Mouse (Mus musculus) hindbrain, embryonic 14.5 days (tissue): ENCODE measurements around the gene Dpp6. TPM values are rescaled to one million over a fixed set of nuclear protein-coding genes. Genes with fewer than 3 reads are reported as not detected.

Experiments used
- ATAC-seq: fragments of 200-750 bp; cut with Nextera tagmentation; 2 replicates; pipeline ENCODE4 v1.8.0; 2017; ENCODE audit warnings: moderate number of reproducible peaks, mild to moderate bottlenecking, moderate TSS enrichment, moderate library complexity; ENCODE audit not compliant: low FRiP score
- DNase-seq: peaks from one replicate; pipeline ENCODE4 v3.0.0-alpha.2; 2015; ENCODE audit warnings: low spot score
- H3K27ac ChIP-seq: fragments of 300-500 bp; sonication (generic); 2 replicates; pipeline ENCODE4 v1.5.1; 2014; ENCODE audit warnings: mild to moderate bottlenecking, moderate library complexity
- H3K27me3 ChIP-seq: fragments of 300-500 bp; sonication (generic); 2 replicates; pipeline ENCODE4 v1.6.1; 2014; ENCODE audit warnings: mild to moderate bottlenecking, low read length, mixed read lengths; ENCODE audit not compliant: control insufficient read depth, insufficient read depth
- H3K36me3 ChIP-seq: fragments of 300-500 bp; sonication (generic); replicated peaks from 2 replicates; pipeline ENCODE4 v1.6.1; 2014; ENCODE audit not compliant: control insufficient read depth, insufficient read depth
- H3K4me1 ChIP-seq: fragments of 300-500 bp; sonication (generic); replicated peaks from 2 replicates; pipeline ENCODE4 v1.6.1; 2014; ENCODE audit warnings: antibody characterized with exemption, low read length, mixed read lengths; ENCODE audit not compliant: control insufficient read depth, insufficient read depth
- H3K4me2 ChIP-seq: fragments of 300-500 bp; sonication (generic); replicated peaks from 2 replicates; pipeline ENCODE4 v1.6.1; 2014; ENCODE audit warnings: mild to moderate bottlenecking, moderate library complexity
- H3K4me3 ChIP-seq: fragments of 300-500 bp; sonication (generic); replicated peaks from 2 replicates; pipeline ENCODE4 v1.5.1; 2014; ENCODE audit warnings: mild to moderate bottlenecking, low read length
- H3K9ac ChIP-seq: fragments of 300-500 bp; sonication (generic); 2 replicates; pipeline ENCODE4 v1.6.1; 2014
- H3K9me3 ChIP-seq: fragments of 300-500 bp; sonication (generic); 2 replicates; pipeline ENCODE4 v1.6.1; 2016; ENCODE audit warnings: low read length; ENCODE audit not compliant: control insufficient read depth
- WGBS: fragments of 180-500 bp; shearing (Covaris S2); extraction: QIAGEN DNeasy Blood & Tissue Kit; methylation state at CpG from one replicate; pipeline ENCODE4 v1.1.7; 2014; 5-methylcytosine and 5-hydroxymethylcytosine counted together
- polyA plus RNA-seq: library from polyadenylated mRNA; unstranded; fragments of >200 nt; fragmentation: Nextera tagmentation; extraction: Ambion mirVana; gene quantifications from 2 replicates; pipeline ENCODE4 v1.2.1, GENCODE M21; 2014

Dpp6 gene
- polyA plus RNA-seq, 1 experiment from 2014 or later: 86.7 TPM

DNA sequence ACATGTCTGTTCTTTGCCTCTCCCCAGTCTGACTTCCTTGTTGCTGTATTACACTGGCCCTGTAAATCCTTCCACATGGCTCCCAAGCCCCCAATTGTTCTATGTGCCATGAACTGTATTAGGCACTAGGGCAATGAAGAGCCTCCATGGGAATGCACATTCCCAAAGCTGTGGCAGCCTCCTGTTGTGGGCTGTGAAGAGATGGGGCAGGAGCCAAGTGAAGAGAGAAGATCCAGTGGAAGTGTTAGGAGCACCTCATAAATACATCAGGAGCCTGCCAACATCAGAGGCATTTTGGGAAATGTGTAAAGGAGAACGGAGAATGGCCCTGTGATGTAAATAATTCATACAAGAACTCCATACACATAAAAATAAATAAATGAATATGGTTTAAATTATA, 824.9 kb downstream of the Dpp6 start:
- Histone ChIP-seq H3K27ac (no peak overlapping the region), H3K4me3 (no peak overlapping the region), H3K9ac (no peak overlapping the region), H3K4me2 (no peak overlapping the region), H3K9me3 (no peaks in the 10 kb centered on the region), H3K27me3 (no peaks in the 10 kb centered on the region), H3K36me3 (0 out of 2 replicates have a peak, but pooled peaks cover 6% of the 10 kb centered on the region), H3K4me1 (no peaks in the 10 kb centered on the region)
- DNase-seq (no peak), ATAC-seq (no peak)
- 93% methylated on average over 1 of the region's 1 CpGs for WGBS

DNA sequence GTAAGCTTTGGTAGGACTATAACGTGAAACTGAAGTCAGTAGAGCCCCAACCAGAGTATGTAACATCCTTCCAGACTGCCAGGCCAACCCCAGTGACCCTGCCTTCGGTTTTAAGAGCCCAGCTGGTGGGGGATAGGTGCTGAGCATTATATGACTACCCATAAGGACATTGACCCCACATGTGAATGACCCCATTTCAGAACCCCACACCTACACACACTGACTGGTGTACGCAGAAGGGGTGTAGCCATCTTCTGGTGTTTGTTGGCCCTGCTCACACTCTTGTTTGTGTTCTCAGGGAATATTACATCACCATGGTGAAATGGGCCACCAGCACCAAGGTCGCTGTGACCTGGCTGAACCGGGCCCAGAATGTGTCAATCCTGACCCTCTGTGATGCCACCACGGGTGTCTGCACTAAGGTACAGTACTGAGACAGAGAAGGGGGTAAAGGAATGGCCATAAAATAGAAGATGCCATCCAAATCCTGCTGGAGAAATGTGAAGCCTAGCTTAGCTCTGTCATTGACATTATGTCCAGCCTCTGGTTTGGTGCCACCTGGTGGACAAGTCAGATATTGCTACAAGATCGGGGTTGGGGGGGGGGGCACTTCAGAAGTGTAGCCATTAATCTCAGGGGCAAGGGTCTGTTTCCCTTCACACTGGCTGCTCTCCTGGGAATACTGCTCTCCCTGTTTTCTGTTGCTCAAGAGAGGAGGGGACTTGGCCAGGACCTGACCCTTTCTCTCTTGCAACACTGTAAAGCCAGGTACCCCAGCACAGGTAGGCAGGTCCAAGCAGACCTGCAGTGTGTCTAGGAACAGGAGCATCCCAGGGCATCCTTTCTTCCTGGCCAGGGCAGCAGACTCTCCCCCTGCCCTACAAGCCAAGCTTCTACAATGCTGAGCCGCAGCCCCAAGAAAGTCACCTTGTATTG, 835.1 kb downstream of the Dpp6 start:
- H3K4me1 ChIP-seq: no peaks in the 10 kb centered on the region
- ATAC-seq (peak; percentile 62; the same call in 1 of the 2 replicates), DNase-seq (peak; percentile 75)
- H3K4me3 ChIP-seq: no peak overlapping the region
- peaks cover 12% of the 10 kb centered on the region; the same call in 1 of the 2 replicates for H3K36me3 ChIP-seq
- H3K27ac ChIP-seq: no peak overlapping the region
- no peaks in the 10 kb centered on the region for H3K27me3 ChIP-seq
- H3K9ac ChIP-seq: no peak overlapping the region
- no peak overlapping the region for H3K4me2 ChIP-seq
- 61% methylated on average over 8 of the region's 8 CpGs for WGBS
- H3K9me3 ChIP-seq: no peaks in the 10 kb centered on the region

DNA sequence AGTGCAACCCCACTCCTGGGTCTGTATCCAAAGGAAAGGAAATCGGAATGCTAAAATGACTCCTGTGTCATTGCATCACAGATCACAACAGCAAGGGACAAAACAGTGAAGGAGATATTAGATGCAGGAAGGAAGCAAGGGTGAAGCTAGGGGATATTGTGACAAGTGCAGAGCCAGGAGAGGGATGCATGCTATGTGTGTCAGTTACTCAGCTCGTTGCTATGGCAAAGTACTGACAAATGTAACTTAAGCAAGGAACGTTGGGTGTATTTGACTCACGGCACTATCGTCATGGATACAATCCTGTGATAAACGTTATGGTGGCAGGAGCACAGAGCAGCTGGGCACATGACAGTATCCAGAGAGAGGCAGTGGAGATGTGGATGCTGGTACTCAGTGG, 839.1 kb downstream of the Dpp6 start:
- Histone ChIP-seq H3K9me3 (no peaks in the 10 kb centered on the region), H3K27me3 (no peaks in the 10 kb centered on the region), H3K4me2 (no peak overlapping the region), H3K9ac (no peak overlapping the region), H3K4me1 (no peaks in the 10 kb centered on the region), H3K36me3 (peaks cover 12% of the 10 kb centered on the region; the same call in 1 of the 2 replicates), H3K4me3 (no peak overlapping the region), H3K27ac (no peak overlapping the region)
- no peak for DNase-seq
- WGBS: 56% methylated on average over 6 of the region's 6 CpGs
- no peak for ATAC-seq

DNA sequence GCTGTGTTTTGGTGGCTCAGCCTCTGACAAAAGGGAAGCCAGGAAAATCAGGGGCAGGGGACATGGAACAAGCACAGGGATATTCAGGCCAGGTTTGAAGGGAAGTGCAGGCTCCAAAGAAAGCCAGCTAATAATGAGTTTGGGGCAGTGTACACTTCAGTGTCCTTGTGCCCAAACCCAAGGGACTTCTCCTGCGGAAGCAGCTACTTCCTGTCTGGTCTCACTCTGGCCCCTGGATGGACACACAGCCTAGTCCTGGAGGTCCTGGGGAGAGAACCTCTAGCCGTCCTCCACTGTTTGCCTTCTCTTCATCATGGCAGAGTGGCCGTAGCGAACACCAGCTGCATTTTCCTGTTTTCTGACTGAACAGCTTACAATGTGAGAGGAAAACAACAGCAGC, 840.7 kb downstream of the Dpp6 start:
- H3K27me3 ChIP-seq: no peaks in the 10 kb centered on the region
- H3K9me3 ChIP-seq: no peaks in the 10 kb centered on the region
- 82% methylated on average over 4 of the region's 4 CpGs for WGBS
- H3K4me1 ChIP-seq: no peaks in the 10 kb centered on the region
- no peak overlapping the region for H3K9ac ChIP-seq
- no peak for DNase-seq
- H3K36me3 ChIP-seq: peaks cover 13% of the 10 kb centered on the region
- H3K4me3 ChIP-seq: no peak overlapping the region
- ATAC-seq: no peak
- H3K4me2 ChIP-seq: no peak overlapping the region
- no peak overlapping the region for H3K27ac ChIP-seq

GRCm38 (mm10) chr5:27658165-27658564, 841.2 kb downstream of the Dpp6 start:
- H3K9me3 ChIP-seq: no peaks in the 10 kb centered on the region
- H3K36me3 ChIP-seq: peaks cover 16% of the 10 kb centered on the region
- H3K4me3 ChIP-seq: no peak overlapping the region
- no peak overlapping the region for H3K4me2 ChIP-seq
- DNase-seq: no peak
- no peak overlapping the region for H3K9ac ChIP-seq
- H3K27me3 ChIP-seq: no peaks in the 10 kb centered on the region
- no peaks in the 10 kb centered on the region for H3K4me1 ChIP-seq
- WGBS: 91% methylated on average over 5 of the region's 5 CpGs
- ATAC-seq: no peak
- no peak overlapping the region for H3K27ac ChIP-seq

- ATAC-seq: no peak
- no peak overlapping the region for H3K27ac ChIP-seq
- no peaks in the 10 kb centered on the region for H3K4me1 ChIP-seq
- no peaks in the 10 kb centered on the region for H3K27me3 ChIP-seq
- H3K4me3 ChIP-seq: no peak overlapping the region
- no peak overlapping the region for H3K4me2 ChIP-seq
- H3K9me3 ChIP-seq: no peaks in the 10 kb centered on the region
- peaks cover 15% of the 10 kb centered on the region for H3K36me3 ChIP-seq
- no peak for DNase-seq
- H3K9ac ChIP-seq: no peak overlapping the region
These were observed 841.6 kb downstream of the Dpp6 start for GRCm38 (mm10) chr5:27658569-27658968.

DNA sequence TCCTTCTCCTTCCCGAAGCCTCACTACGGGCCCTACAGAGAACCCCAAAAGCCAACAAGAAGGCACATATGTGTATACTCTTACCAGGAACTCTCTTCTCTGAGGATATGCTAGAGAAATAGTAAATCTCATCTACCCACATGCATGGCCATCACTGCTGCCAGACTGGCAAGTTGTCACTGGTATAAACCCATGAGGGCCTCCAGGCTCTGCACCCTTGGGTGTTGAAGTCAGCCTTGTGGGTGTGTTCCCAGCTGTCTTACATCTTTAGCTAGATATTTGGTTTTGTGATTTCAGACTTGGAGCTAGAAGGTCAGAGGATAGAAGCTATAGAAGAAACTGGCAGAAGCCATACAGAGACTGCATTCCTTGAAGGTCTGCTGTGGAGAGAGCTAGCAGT, 842.0 kb downstream of the Dpp6 start:
- 86% methylated on average over 2 of the region's 2 CpGs for WGBS
- Histone ChIP-seq H3K27me3 (no peaks in the 10 kb centered on the region), H3K4me1 (no peaks in the 10 kb centered on the region), H3K4me2 (no peak overlapping the region), H3K4me3 (no peak overlapping the region), H3K9me3 (no peaks in the 10 kb centered on the region), H3K36me3 (peaks cover 13% of the 10 kb centered on the region; the same call in 1 of the 2 replicates), H3K9ac (no peak overlapping the region), H3K27ac (no peak overlapping the region)
- ATAC-seq: no peak
- no peak for DNase-seq

DNA sequence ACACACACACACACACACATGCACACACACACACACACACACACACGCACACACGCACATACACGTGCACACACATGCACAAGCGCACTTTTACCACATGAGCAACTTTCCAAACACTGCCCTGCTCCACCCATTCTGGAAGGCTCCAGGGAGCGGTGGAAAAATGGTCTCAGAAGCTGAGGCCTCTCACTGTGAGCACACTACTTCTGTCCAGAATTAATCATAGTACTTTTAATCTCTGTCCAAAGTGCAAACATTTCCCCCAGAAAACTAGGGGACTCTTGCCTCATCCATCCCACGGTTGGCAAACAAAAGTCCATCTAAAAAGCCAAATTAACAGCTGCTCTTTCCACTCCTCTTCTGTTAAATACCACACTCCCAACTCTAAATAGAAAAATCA, 842.8 kb downstream of the Dpp6 start:
- 79% methylated on average over 6 of the region's 6 CpGs for WGBS
- H3K27ac ChIP-seq: no peak overlapping the region
- H3K36me3 ChIP-seq: peaks cover 11% of the 10 kb centered on the region; the same call in 1 of the 2 replicates
- H3K27me3 ChIP-seq: no peaks in the 10 kb centered on the region
- ATAC-seq (no peak), DNase-seq (no peak)
- H3K4me2 ChIP-seq: no peak overlapping the region
- no peak overlapping the region for H3K4me3 ChIP-seq
- H3K9me3 ChIP-seq: no peaks in the 10 kb centered on the region
- H3K9ac ChIP-seq: no peak overlapping the region
- H3K4me1 ChIP-seq: no peaks in the 10 kb centered on the region

- Histone ChIP-seq H3K9ac (no peak overlapping the region), H3K36me3 (peaks cover 45% of the 10 kb centered on the region), H3K27me3 (no peaks in the 10 kb centered on the region), H3K4me1 (no peaks in the 10 kb centered on the region), H3K4me3 (no peak overlapping the region), H3K27ac (no peak overlapping the region), H3K9me3 (no peaks in the 10 kb centered on the region), H3K4me2 (no peak overlapping the region)
- ATAC-seq (no peak), DNase-seq (no peak)
- 96% methylated on average over 4 of the region's 4 CpGs for WGBS
These were observed 847.1 kb downstream of the Dpp6 start for GRCm38 (mm10) chr5:27664111-27664510.
